Mouse (Mus musculus) macrophage (primary cell): ENCODE measurements around the gene 1110051M20Rik. TPM values are rescaled to one million over a fixed set of nuclear protein-coding genes. Genes with fewer than 3 reads are reported as not detected.
A peak's percentile ranks its signal among the peaks of the same experiment; 100 is the strongest.

Experiments used
- H3K27ac ChIP-seq: fragments of 350-480 bp; formaldehyde crosslinking; 2 replicates; pipeline ENCODE4 v1.9.0; 2021
- H3K36me3 ChIP-seq: fragments of 350-480 bp; formaldehyde crosslinking; 2 replicates; pipeline ENCODE4 v1.9.0; 2021; ENCODE audit errors: inconsistent target
- H3K4me3 ChIP-seq: fragments of 350-480 bp; formaldehyde crosslinking; 2 replicates; pipeline ENCODE4 v1.9.0; 2021; ENCODE audit errors: inconsistent target
- H3K79me2 ChIP-seq: fragments of 350-480 bp; formaldehyde crosslinking; 2 replicates; pipeline ENCODE4 v1.9.0; 2021; ENCODE audit errors: inconsistent target
- WGBS: methylation state at CpG from one replicate; pipeline ENCODE4 v1.1.7; 2026; ENCODE audit warnings: inconsistent platforms; ENCODE audit not compliant: missing documents; 5-methylcytosine and 5-hydroxymethylcytosine counted together
- polyA plus RNA-seq: library from polyadenylated mRNA; stranded (reverse); fragments of 250-400 nt; gene quantifications from 3 replicates; pipeline ENCODE4 v1.2.4, GENCODE M21; 2018; ENCODE audit warnings: inconsistent platforms

1110051M20Rik gene
- polyA plus RNA-seq, 1 experiment from 2014 or later, result 5.0 TPM

GRCm38 (mm10) chr2:91268706-91269105 is 175.8 kb downstream of the 1110051M20Rik start:
- Histone ChIP-seq H3K36me3 (peaks cover 64% of the 10 kb centered on the region; the same call in 1 of the 2 replicates), H3K27ac (no peak overlapping the region), H3K79me2 (peaks cover 61% of the 10 kb centered on the region), H3K4me3 (no peak overlapping the region)
- 97% methylated on average over 2 of the region's 2 CpGs for WGBS

- WGBS, result 100% methylated on average over 3 of the region's 3 CpGs
- Histone ChIP-seq H3K27ac (no peak overlapping the region), H3K36me3 (peaks cover 57% of the 10 kb centered on the region; the same call in 1 of the 2 replicates), H3K79me2 (peaks cover 61% of the 10 kb centered on the region), H3K4me3 (no peak overlapping the region)
These were observed 176.5 kb downstream of the 1110051M20Rik start for GRCm38 (mm10) chr2:91268042-91268441.

GRCm38 (mm10) chr2:91264711-91265681 is 179.5 kb downstream of the 1110051M20Rik start, which contains the start of gene Arfgap2:
Arfgap2 (plus strand) TSS chr2:91264974.
- Histone ChIP-seq H3K4me3 (peak within 1 kb of the TSS; percentile 98), H3K27ac (peak within 1 kb of the TSS; percentile 85), H3K79me2 (peaks cover 44% of the 10 kb centered on the region), H3K36me3 (peaks cover 31% of the 10 kb centered on the region; the same call in 1 of the 2 replicates)
- WGBS, result 2% methylated on average over 70 of the region's 72 CpGs

- peak overlapping the region; percentile 64 for H3K27ac ChIP-seq
- H3K4me3 ChIP-seq, result peak overlapping the region; percentile 32
- H3K36me3 ChIP-seq, result peaks cover 21% of the 10 kb centered on the region; the same call in 1 of the 2 replicates
- 94% methylated on average over 17 of the region's 17 CpGs for WGBS
- peaks cover 35% of the 10 kb centered on the region for H3K79me2 ChIP-seq
These were observed 180.5 kb downstream of the 1110051M20Rik start for GRCm38 (mm10) chr2:91263692-91264660.

GRCm38 (mm10) chr2:91259493-91259892 is 185.0 kb downstream of the 1110051M20Rik start:
- no peak overlapping the region for H3K4me3 ChIP-seq
- H3K27ac ChIP-seq, result no peak overlapping the region
- H3K36me3 ChIP-seq, result no peaks in the 10 kb centered on the region
- H3K79me2 ChIP-seq, result no peaks in the 10 kb centered on the region
- WGBS, result 100% methylated on average over 1 of the region's 1 CpGs

- no peaks in the 10 kb centered on the region for H3K36me3 ChIP-seq
- no peak overlapping the region for H3K4me3 ChIP-seq
- no peak overlapping the region for H3K27ac ChIP-seq
- H3K79me2 ChIP-seq, result no peaks in the 10 kb centered on the region
- 56% methylated on average over 1 of the region's 1 CpGs for whole genome bisulfite sequencing
These were observed 185.7 kb downstream of the 1110051M20Rik start for GRCm38 (mm10) chr2:91258830-91259229.

GRCm38 (mm10) chr2:91258054-91258453 is 186.4 kb downstream of the 1110051M20Rik start:
- H3K27ac ChIP-seq, result no peak overlapping the region
- H3K79me2 ChIP-seq, result no peaks in the 10 kb centered on the region
- WGBS, result 81% methylated on average over 5 of the region's 5 CpGs
- no peaks in the 10 kb centered on the region for H3K36me3 ChIP-seq
- no peak overlapping the region for H3K4me3 ChIP-seq

GRCm38 (mm10) chr2:91257126-91257980 is 187.2 kb downstream of the 1110051M20Rik start:
- 14% methylated on average over 22 of the region's 22 CpGs for WGBS
- Histone ChIP-seq H3K79me2 (no peaks in the 10 kb centered on the region), H3K4me3 (peak overlapping the region; percentile 25), H3K27ac (no peak overlapping the region), H3K36me3 (no peaks in the 10 kb centered on the region)

GRCm38 (mm10) chr2:91256256-91257125 is 188.0 kb downstream of the 1110051M20Rik start:
- Histone ChIP-seq H3K4me3 (peak overlapping the region; percentile 25), H3K36me3 (no peaks in the 10 kb centered on the region), H3K79me2 (no peaks in the 10 kb centered on the region), H3K27ac (no peak overlapping the region)
- 2% methylated on average over 50 of the region's 52 CpGs for WGBS

- Histone ChIP-seq H3K27ac (no peak within 1 kb of the TSS), H3K4me3 (peak within 1 kb of the TSS; percentile 25), H3K36me3 (no peaks in the 10 kb centered on the region), H3K79me2 (no peaks in the 10 kb centered on the region)
- 9% methylated on average over 27 of the region's 27 CpGs for WGBS
These were observed 188.8 kb downstream of the 1110051M20Rik start, which contains the start of gene Pacsin3 for GRCm38 (mm10) chr2:91255661-91256150. Pacsin3 (plus strand) TSS chr2:91255954.

GRCm38 (mm10) chr2:91254725-91255380 is 189.7 kb downstream of the 1110051M20Rik start:
- no peak overlapping the region for H3K4me3 ChIP-seq
- H3K36me3 ChIP-seq, result no peaks in the 10 kb centered on the region
- 67% methylated on average over 8 of the region's 8 CpGs for WGBS
- no peaks in the 10 kb centered on the region for H3K79me2 ChIP-seq
- H3K27ac ChIP-seq, result no peak overlapping the region

GRCm38 (mm10) chr2:91252512-91252911 is 192.0 kb downstream of the 1110051M20Rik start:
- 66% methylated on average over 4 of the region's 4 CpGs for WGBS

More at GRCm38 (mm10) chr2:91252512-91252911, 192.0 kb downstream of the 1110051M20Rik start:
- Histone ChIP-seq H3K4me3 (no peak overlapping the region), H3K79me2 (no peaks in the 10 kb centered on the region), H3K36me3 (no peaks in the 10 kb centered on the region), H3K27ac (no peak overlapping the region)
